Mouse (Mus musculus) left cerebral cortex, adult 2 months (tissue): ENCODE results near the gene Arf5. TPM values are rescaled to one million over a fixed set of nuclear protein-coding genes. Genes with fewer than 3 reads are reported as not detected.

Experiments
- DNase-seq, 2 experiments: peaks; one replicate each; pipeline ENCODE4 v3.0.0; 2021 to 2022; ENCODE audit warnings: low spot score in 2 of 2, mixed read lengths in 1 of 2; ENCODE audit errors: extremely low spot score in 1 of 2
- H3K27ac ChIP-seq: fragments of 200-600 bp; 2 replicates; pipeline ENCODE4 v1.8.1; 2022
- H3K4me3 ChIP-seq: fragments of 200-600 bp; 2 replicates; pipeline ENCODE4 v1.8.1; 2022
- CTCF ChIP-seq: fragments of 200-600 bp; IDR thresholded peaks from 2 replicates; pipeline ENCODE4 v1.8.1; 2022; ENCODE audit warnings: antibody characterized with exemption, mild to moderate bottlenecking, moderate library complexity
- intact Hi-C: fragments of 180-260 bp; cut with DNase I; formaldehyde crosslinking; loops from one replicate; pipeline ENCODE4 v1.15.1; 2025
- total RNA-seq, 2 experiments: library from RNA; stranded (reverse); gene quantifications; 2 replicates each; pipeline ENCODE4 v1.2.3; 2021

Gene Arf5
- total RNA-seq, 2 experiments from 2014 or later: 263 TPM

DNA sequence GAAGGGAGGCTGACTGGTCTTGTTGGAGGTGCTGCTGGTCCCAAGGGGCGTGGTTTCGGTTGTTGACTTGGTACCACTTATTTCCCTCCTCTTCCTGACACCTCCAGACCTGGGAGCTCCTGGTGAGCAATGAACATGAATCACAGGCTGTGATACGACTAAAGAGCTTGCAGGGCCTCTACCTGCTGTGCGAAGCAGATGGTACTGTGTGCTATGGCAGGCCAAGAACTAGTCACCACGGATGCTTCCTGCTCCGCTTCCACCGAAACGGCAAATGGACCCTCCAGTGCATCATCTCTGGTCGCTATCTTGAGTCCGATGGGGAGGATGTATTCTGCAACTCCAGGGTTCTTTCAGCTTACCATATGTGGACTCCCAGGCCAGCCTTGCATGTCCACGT is 6.5 kb downstream of the Arf5 start:
- no peak for TF ChIP-seq CTCF
- DNase-seq: no peak
- Histone ChIP-seq H3K4me3 (no peak overlapping the region), H3K27ac (no peak overlapping the region)
- intact Hi-C loops: no loop called here

DNA sequence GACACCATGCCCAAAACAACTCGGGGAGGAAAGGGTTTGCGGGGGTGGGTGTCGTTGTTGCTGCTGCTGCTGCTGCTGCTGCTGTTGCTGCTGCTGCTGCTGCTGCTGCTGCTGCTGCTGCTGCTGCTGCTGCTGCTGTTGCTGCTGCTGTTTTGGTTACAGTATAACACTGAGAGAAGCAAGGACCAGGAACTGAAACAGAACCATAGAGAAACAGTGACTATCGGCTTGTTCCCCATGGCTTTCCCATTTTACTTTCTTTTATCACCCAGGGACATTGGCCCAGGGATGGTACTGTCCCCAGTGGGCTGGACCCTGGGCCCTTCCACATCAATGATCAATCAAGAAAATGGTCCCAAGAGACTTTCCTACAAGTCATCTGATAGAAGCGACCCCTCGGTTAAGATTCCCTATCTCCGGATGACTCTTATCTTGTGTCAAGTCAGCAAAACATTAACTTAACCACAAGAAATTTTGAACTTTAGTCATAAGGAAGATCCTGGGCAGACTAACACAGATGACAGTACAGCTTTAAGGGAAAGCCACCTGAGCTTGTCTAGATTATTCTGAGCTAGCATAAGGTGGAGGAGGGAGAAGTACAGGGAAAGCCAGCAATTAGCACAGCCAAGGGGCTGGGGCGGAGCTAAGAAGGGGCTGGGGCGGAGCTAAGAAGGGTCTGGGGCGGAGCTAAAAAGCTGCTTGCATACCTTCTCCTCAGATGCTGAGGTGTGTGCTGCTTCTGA is 7.6 kb downstream of the Arf5 start:
- Histone ChIP-seq H3K4me3 (no peak overlapping the region), H3K27ac (no peak overlapping the region)
- no peak for DNase-seq
- TF ChIP-seq CTCF: no peak
- intact Hi-C loops: no loop called here

DNA sequence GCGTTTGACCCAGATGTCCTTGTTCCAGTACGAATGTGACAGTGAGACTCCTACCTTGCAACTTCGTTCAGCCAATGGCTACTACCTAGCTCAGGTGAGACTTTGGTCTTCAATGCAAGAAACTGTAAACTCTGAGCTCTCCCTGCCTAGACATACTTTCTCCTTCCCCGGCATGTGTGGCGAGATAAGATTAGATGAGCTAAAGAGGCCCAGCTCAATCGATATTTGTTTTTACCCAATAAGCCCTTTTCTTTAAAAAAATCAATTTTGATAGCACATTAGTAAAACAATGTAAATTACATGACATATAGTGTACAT is 8.1 kb downstream of the Arf5 start:
- no peak overlapping the region for H3K4me3 ChIP-seq
- intact Hi-C loops: no loop called here
- TF ChIP-seq CTCF: no peak
- no peak overlapping the region for H3K27ac ChIP-seq
- no peak for DNase-seq

DNA sequence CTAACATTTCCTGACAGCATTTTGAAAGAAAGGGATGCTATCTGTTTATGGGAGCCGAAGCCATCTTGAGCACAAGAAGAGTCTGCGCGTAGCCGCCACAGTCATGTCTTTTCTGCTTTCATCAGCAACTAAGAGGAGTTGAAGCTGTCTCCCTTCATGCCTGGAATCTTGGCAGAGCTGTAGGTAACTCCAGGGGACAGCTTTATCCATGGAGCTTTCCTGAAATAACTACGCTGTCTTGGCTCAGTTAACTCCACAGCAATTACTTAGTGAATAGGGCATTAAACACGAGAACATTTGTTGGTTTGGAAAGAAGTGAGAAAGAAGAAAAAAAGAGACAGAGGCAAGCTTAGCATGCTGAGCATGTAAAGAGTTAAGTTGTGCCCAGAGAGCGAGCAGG is 24.6 kb downstream of the Arf5 start:
- no peak for TF ChIP-seq CTCF
- intact Hi-C loops: no loop called here
- Histone ChIP-seq H3K4me3 (no peak overlapping the region), H3K27ac (no peak overlapping the region)
- no peak for DNase-seq

DNA sequence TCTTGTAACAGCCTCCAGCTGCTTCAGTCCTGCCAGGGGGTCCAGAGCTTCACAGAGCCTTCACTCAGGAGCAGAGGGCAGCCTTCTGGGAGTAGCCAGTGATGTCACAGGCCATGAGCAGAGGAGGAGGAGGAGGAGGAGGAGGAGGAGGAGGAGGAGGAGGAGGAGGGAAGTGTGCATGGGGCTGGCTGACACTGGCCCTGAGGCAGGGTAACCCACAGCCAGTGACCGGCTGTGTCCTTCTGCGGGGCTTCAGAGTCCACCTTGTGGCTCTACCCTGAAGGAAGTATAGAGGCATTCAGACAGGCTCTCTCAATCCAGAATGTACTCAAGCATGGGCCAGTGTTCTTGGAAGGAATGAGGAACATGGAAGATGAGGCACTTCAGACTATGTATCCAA is 25.9 kb downstream of the Arf5 start, which contains the start of gene Pax4:
Gene Pax4 (minus strand): TSS at position 101 of the 400 bp plus-strand sequence.
- no peak within 1 kb of the TSS for H3K4me3 ChIP-seq
- intact Hi-C loops: no loop called here
- no peak for TF ChIP-seq CTCF
- no peak for DNase-seq
- no peak within 1 kb of the TSS for H3K27ac ChIP-seq

DNA sequence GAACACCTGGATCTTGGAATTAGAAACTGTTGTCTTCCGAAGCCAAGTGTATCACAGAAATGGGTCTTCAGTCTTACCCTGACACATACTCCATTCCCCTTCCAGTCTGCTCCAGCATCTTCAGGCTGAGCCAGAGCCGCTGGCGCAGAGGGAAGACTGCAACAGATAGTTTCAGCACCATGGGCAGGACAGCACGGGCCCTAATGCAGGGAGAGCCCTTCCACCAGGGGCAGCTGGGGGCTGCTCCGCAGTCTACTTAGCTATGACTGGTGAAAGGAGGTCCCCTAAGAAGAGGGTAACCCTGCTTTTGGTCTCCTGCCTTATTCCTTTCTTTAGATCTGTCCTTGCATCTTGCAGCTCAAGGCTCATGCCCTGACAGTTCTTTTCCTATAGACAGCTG is 27.1 kb downstream of the Arf5 start:
- H3K27ac ChIP-seq: no peak overlapping the region
- intact Hi-C loops: no loop called here
- H3K4me3 ChIP-seq: no peak overlapping the region
- DNase-seq: no peak
- no peak for TF ChIP-seq CTCF

DNA sequence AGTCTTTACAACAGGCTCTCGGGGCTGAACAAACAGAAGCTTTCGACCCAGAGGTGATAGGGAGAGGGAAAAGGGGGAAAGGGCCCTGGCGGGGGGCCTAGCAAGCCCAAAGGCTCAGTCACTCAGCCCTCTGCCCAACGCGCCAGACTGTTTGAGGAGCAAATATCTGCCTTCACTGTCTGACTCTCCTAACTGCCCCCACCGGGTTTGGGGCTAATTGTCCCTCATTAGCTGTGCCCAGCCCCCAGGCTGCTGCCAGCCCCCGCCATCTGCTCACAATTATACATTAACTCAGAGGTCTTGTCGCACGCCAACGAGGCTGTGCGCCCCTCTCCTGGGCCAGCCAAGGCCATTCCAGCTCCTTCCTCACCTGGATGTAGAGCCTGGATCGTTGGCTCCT is 27.6 kb downstream of the Arf5 start:
- Histone ChIP-seq H3K4me3 (no peak overlapping the region), H3K27ac (no peak overlapping the region)
- intact Hi-C loops: no loop called here
- no peak for DNase-seq
- no peak for TF ChIP-seq CTCF

DNA sequence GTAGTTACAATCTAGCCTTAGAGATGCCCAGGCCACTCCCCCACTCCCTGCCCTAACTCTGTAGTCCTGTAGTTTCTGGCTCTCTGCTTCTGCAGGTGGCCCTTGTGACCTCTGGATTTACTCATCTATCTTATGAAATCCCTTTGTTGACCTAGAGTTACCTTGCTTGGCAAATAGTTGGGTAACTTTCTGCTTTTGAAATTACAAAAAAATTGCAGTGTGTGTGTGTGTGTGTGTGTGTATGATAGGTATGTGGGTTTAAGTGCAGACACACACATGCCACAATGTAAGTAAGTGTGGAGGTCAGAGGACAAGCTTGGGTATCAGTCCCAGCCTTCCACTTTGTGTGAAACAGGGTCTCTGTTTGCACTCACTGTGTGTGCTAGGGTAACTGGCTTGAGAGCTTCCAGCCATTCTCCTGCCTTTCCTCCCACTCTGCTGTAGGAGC is 35.9 kb downstream of the Arf5 start:
- Histone ChIP-seq H3K27ac (no peak overlapping the region), H3K4me3 (no peak overlapping the region)
- no peak for TF ChIP-seq CTCF
- no peak for DNase-seq
- intact Hi-C loops: no loop called here

DNA sequence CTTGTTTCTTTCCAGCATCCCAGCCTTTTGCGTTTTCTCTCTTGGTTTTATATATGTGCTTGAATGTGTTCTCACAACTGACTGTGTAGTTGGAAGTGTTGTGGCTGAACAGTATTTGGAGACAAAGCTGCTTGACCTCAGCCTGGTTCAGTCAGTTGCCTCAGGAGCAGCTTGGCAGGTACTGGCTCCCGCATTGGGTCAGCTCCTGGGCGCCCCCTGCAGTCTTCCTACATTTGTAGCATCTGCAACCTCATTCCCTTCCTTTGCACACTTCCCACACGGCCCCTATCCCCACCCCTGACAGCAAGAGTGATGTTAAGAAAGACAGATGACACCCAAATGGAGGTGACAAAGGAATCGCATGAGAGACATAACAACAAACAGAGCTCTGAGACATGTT is 37.2 kb downstream of the Arf5 start:
- intact Hi-C loops: loop anchor here (2.0 kb wide), 1 partner anchor 122 kb away; no protein-coding TSS in a partner anchor
- peak; percentile 34 to 69 for DNase-seq
- H3K27ac ChIP-seq: no peak overlapping the region
- peak; percentile 72 for TF ChIP-seq CTCF
- no peak overlapping the region for H3K4me3 ChIP-seq

DNA sequence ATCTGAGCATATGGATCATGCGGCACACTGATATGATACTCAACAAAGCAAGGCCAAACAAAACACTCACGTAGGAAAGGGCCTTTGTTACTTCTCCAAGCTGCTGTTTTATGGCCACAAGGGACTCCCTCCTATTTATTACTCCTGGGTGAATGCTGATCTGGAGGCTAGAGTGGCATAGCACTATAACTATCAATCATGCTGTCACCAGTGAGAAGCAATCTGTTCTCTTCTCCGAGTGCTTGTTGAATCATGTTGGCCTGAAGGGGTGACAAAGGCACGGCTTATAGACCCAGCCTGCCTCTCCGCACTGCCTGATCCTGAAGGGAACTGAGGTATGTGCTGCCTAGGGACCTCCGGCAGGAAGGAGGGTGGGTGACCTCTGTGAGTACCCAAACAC is 41.3 kb downstream of the Arf5 start:
- intact Hi-C loops: no loop called here
- Histone ChIP-seq H3K4me3 (no peak overlapping the region), H3K27ac (no peak overlapping the region)
- no peak for DNase-seq
- no peak for TF ChIP-seq CTCF

DNA sequence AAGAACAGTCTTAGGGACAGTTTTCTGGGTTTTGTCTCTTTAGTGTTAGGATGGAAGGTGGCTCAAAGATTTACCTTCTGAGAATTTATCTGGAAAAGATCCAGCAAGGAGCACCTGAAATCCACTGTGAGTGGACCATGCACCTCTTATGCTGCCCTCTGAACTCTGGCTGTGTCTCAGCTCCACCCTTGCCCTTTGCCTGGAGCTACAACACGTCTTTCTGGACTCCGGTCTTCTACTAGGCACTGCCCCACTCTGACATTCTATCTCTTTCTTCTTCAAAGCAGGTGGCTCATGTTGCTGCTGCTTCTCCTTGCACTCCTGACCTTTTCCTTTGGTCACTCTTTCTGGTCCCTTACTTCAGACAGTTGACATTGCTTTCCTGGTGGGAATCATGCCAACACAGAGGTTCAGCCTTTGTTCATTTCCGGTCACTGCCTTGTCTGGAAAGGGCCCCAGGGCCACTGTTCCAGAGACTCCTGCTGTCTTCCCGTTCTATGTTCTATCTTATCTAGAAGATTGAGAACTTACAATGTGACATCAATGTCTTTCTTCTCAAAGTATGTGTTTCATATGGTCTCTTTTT is 46.8 kb downstream of the Arf5 start:
- no peak for DNase-seq
- TF ChIP-seq CTCF: no peak
- Histone ChIP-seq H3K4me3 (no peak overlapping the region), H3K27ac (no peak overlapping the region)
- intact Hi-C loops: no loop called here

DNA sequence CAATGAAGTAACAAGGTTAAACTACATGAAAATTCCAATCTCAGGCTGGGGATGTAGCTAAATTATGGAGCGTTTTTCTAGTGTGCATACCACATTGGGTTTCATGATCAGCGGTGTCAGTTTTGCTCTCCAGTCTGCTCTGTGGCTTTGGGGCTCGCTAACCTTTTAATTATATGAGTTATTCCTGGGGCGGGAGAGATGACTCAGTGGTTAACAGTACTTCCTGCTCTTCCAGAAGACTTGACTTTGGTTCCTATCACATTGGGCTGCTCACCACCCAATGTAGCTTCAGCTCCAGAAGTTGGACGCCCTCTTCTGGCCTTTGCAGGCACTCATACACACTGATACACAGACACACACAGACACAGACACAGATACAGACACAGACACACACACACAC is 47.3 kb downstream of the Arf5 start:
- no peak for DNase-seq
- Histone ChIP-seq H3K27ac (no peak overlapping the region), H3K4me3 (no peak overlapping the region)
- intact Hi-C loops: no loop called here
- TF ChIP-seq CTCF: no peak

DNA sequence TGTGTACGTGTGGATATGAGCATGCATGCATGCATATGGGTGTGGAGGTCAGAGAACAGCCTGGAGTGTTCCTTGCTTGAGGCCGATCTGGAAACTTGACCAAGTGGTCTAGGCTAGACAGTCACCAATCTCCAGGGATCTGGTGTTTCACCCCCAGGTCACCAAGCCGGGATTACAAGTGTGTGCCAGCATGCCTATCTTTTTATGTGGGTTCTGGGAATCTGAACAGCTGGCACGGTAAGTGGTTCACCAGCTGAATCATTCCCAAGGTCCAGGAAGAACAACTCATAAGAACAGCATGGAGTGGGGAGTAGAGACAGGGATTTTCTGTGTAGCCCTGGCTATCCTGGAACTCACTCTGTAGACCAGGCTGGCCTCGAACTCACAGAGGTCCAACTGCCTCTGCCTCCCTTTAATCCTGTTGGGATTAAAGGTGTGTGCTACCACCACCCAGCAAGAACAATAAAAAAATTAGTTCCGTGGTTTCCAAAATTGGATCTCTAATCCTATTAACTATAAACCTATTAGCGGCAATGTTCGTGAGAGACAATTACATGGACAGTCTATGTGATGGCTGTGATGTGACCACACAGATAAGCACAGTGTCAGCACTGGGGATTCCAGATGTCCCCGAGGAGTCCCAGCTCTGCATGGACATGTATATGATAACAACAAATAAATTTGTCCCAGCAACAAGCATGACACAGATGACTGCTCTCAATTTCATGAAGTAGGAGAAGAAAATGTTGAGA is 48.1 kb downstream of the Arf5 start:
- Histone ChIP-seq H3K27ac (no peak overlapping the region), H3K4me3 (no peak overlapping the region)
- DNase-seq: no peak
- intact Hi-C loops: no loop called here
- no peak for TF ChIP-seq CTCF
